Mouse (Mus musculus): ENCODE measurements around the gene Olfr71. TPM values are rescaled to one million over a fixed set of nuclear protein-coding genes. Genes with fewer than 3 reads are reported as not detected.

The Olfr71 gene
- total RNA-seq, 2 experiments from 2014 or later, result not detected

DNA sequence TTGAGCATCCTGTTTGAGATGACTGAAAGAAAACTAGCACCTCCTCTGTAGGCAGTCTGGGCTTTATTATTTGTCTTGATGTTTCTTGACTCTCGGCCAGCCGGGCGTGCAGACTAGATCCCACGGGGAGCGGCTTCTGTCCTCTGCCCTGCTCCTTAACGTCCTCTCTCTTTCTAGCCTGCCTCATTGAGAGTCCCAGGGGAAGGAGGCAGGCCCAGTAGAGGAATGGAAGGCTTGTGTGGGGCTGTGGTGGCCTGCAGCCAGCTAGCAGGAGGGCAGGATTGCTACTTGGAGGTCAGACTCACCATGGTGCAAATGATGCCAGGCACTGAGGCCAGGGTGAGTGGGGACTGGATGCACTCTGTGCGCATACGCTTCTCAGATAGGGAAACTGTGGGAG is 6.2 kb downstream of the Olfr71 start:
- no peak overlapping the region for H3K4me3 ChIP-seq
- TF ChIP-seq CTCF (IDR thresholded peaks at IDR 0.05), result no peak
- DNase-seq, result no peak
- intact Hi-C loops (cut with DNase I), result no loop called here
- H3K27ac ChIP-seq, result no peak overlapping the region

DNA sequence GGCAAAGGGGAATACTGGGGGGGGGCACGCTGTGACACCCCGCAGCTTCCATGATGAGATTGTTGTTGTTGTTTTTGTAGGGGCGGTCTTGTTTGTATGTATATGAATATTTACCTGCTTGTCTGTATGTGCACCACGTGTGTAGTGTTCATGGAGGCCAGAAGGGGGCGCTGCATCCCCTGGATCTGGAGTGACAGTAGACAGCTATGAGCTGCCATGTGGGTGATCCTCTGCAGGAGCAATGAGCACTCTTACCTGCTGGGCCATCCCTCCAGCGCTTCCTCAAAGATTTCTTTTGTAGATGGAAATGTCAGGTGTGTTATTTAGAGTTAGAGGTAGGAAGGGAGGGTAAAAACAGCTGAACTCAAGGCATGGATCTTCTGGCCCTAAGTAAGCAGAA is 6.6 kb downstream of the Olfr71 start:
- Histone ChIP-seq H3K4me3 (no peak overlapping the region), H3K27ac (no peak overlapping the region)
- no peak for DNase-seq
- peak; percentile 10; the same call in 1 of the 2 replicates for TF ChIP-seq CTCF (IDR thresholded peaks at IDR 0.05)
- intact Hi-C loops (cut with DNase I), result no loop called here

DNA sequence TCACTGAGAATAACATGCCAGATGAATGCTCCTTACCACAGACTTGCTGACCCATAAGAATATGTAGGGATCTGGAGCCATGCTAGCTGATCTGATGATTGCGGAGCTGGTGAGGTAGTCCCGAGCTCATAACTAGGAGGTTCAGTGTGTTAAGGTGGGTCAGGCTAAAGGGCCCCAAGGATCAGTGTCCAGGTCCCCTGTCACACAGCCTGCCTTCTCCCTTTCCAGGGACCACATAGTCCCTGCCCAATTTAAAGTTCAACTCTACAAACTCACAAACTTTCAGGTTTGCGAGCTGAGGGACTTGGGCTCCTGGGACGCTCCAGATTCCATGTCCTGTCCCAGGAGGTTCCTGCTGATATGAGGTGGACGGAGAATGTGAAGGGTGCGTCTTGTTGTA is 9.3 kb downstream of the Olfr71 start, which contains the start of gene Olfr70:
Gene Olfr70, minus strand, starts transcription at position 101 of the 400 bp plus-strand sequence.
- no peak for TF ChIP-seq CTCF (IDR thresholded peaks at IDR 0.05)
- H3K4me3 ChIP-seq, result no peak within 1 kb of the TSS
- no peak within 1 kb of the TSS for H3K27ac ChIP-seq
- DNase-seq, result no peak
- intact Hi-C loops (cut with DNase I), result no loop called here

DNA sequence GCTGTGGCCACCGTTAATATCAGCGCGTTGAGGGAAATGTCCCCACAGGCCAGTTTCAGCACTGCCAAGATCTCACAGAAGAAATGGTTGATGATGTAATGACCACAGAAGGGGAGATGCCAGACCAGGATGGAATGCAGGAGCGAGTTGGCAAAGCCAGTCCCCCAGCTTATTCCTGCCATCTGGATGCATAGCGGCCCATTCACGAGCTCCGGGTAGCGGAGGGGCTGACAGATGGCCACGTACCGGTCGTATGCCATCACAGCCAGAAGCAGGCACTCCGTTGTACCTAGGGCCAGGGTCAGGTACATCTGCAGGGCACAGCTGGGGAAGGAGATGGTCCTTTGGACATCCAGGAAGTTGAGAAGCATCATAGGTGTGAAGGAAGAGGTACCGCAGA is 13.5 kb downstream of the Olfr71 start:
- no peak for DNase-seq
- TF ChIP-seq CTCF (IDR thresholded peaks at IDR 0.05), result no peak
- intact Hi-C loops (cut with DNase I), result no loop called here
- Histone ChIP-seq H3K27ac (no peak overlapping the region), H3K4me3 (no peak overlapping the region)

DNA sequence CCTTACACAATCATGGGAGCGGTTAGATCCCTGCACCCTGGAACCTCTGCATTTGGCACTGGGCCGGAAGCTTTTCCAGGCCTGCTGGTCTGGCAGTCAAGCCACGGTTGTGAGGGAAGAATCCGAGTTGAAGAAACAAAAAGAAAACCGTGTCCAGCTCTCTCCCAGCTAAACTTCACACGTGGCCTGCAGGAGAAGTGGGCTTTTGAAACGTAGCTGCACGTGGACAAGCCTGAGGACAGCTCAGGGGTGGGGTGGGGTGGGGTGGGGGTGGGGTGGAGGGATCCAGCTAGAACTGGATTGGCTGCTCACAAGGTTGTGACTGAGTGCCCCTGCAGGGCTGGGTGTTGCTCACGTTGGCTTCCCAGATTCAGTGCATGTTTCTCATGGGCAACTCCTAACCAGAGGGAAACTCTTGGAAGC is 14.8 kb downstream of the Olfr71 start:
- no peak for TF ChIP-seq CTCF (IDR thresholded peaks at IDR 0.05)
- no peak overlapping the region for H3K4me3 ChIP-seq
- peak; percentile 76 for DNase-seq
- peak overlapping the region; percentile 46 for H3K27ac ChIP-seq
- intact Hi-C loops (cut with DNase I), result no loop called here

DNA sequence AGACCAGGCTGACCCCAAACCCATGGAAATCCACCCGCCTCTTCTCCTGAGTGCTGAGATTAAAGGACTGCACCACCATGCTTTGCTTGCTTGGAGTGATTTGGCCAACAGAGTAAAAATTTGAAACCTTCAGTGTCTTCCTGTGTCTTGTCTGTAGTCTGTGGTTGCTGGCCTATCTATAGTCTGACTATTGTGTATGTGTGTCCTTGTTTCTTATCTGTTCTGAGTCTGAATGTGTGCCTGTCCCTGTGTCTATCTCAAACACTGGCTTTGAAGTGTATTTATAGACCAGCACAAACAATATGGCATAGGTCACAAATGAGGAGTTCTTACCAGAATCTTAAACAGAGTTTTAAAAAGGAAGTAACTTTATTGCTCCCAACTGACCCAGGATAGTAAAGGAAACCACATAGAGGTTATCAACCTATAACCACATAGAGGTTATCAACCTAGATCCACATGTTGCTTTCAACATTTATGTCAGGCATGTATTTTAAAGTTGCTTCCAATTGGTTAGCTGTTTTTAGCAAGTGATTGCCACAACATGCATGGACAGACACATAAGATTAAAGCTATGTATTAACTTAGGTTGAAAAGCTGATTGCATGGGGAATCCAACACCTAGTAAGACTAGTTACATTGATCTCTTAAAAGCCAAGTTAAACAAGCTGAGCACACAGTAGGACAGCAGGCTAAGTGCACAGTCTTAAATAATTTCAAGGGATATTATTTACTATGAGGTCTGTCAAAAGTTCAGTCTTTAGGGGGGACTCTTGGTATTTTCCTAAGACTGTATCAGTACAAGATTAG is 15.4 kb downstream of the Olfr71 start:
- intact Hi-C loops (cut with DNase I), result no loop called here
- H3K4me3 ChIP-seq, result no peak overlapping the region
- TF ChIP-seq CTCF (IDR thresholded peaks at IDR 0.05), result no peak
- DNase-seq, result no peak
- H3K27ac ChIP-seq, result peak overlapping the region; percentile 16; the same call in 1 of the 2 replicates

DNA sequence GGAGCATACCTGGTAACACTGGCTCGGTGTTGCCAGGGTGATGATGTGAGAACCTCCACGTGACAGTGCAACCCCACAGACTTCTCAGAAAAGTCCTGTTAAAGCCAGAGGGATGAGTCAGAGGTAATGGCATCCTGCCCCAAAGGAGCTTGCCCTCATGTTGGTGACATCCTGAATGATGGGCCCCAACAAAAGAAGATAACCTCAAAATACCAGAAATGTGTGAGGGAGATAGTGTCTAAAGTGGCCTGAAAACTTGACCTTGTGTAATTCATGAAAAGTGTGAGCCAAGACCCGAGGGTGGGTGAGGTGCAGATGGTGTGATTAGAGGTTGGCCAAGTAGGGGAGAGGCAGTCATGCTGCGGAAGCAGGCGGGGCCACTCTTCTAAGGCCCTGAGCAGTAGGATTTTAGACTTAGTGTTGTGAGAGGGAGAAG is 16.2 kb downstream of the Olfr71 start:
- peak; percentile 45 for DNase-seq
- H3K4me3 ChIP-seq, result no peak overlapping the region
- intact Hi-C loops (cut with DNase I), result no loop called here
- TF ChIP-seq CTCF (IDR thresholded peaks at IDR 0.05), result no peak
- 0 out of 2 replicates have a peak overlapping the region, but pooled peaks have one; percentile 6 for H3K27ac ChIP-seq

DNA sequence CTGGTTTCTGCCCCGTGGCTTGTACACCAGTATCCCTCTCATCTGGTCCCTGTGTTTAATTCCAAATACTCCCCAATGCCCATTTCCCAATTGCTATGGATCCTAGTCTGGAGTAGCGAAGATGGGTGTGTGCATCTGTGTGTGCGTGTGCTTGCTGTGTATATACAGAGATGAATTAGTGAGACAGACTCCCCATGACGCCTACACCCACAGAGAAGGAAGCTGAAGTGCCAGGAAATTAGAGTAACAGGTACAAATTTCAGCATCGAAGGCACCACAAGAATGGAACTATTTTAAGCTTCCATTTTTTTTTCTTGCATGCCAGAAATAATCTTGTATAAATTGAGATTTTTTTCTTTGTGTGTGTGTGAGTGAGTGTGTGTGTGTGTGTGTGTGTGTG is 19.0 kb downstream of the Olfr71 start:
- intact Hi-C loops (cut with DNase I), result no loop called here
- TF ChIP-seq CTCF (IDR thresholded peaks at IDR 0.05), result no peak
- no peak overlapping the region for H3K27ac ChIP-seq
- no peak for DNase-seq
- no peak overlapping the region for H3K4me3 ChIP-seq

DNA sequence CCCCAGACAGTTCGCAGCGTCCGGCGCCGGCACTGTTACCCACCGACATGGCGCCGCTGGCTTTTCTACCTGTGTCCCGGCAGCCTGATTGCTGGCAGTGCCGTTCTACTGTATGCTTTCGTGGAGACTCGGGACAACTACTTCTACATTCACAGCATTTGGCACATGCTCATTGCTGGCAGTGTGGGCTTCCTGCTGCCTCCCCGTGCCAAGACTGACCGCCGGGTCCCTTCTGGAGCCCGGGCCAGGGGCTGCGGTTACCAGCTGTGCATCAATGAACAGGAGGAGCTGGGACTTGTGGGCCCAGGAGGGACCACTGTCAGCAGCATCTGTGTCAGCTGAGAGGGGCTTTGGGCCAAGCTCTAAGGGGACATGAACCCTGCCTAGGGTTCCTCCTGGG is 20.0 kb downstream of the Olfr71 start:
- DNase-seq, result no peak
- no peak overlapping the region for H3K4me3 ChIP-seq
- no peak overlapping the region for H3K27ac ChIP-seq
- intact Hi-C loops (cut with DNase I), result no loop called here
- no peak for TF ChIP-seq CTCF (IDR thresholded peaks at IDR 0.05)

DNA sequence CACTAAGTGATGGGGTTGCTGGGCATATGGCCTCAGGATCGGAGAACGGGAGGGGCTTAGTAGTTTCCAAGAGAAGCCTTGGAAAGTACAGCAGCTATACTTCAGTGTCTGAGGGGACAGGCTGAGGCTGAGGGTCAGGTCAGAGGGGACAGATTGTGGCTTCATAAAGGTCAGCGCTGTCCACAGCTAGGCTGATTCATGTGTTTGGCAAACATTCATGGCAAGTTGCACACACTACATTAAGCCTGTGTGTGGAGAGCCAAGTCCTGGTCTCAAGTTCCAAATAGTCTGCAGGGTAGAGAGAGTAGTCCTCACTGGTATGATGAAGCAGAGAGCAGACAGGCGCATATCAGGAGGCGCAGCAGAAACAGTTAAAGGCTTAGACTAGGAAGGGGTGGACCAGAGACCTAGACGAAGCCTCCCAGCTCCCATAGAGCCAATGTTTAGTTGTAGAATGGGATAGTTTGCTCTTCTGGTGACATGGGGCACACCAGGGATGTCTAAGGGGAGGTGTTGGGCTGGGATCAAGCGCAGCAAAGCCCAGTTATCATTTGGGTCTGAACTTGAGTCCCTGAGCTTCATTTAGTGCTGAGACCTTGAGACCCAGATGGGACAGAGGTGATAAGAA is 30.5 kb downstream of the Olfr71 start:
- intact Hi-C loops (cut with DNase I), result no loop called here
- H3K4me3 ChIP-seq, result no peak overlapping the region
- peak; percentile 84 for DNase-seq
- H3K27ac ChIP-seq, result peak overlapping the region; percentile 75
- no peak for TF ChIP-seq CTCF (IDR thresholded peaks at IDR 0.05)

DNA sequence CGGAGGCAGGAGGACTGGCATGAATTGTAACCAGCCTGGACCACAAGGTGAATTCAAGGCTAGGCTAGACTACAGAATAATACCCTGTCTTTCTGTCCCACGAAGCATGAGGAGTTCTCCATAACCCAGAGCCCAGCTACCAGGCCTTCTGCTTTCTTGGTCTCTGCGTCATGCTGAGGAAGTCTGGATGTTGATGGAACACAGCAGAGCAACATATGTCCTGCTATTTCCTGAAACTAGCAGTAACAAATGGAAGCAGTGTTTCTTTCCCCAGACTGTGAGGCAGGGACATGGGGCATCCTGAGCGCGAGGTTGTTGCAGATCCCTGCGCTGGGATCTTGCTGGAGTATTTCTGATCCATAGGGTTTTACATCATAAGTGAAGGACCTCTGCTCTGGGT is 31.5 kb downstream of the Olfr71 start:
- TF ChIP-seq CTCF (IDR thresholded peaks at IDR 0.05), result no peak
- no peak overlapping the region for H3K4me3 ChIP-seq
- intact Hi-C loops (cut with DNase I), result no loop called here
- no peak for DNase-seq
- H3K27ac ChIP-seq, result peak overlapping the region; percentile 75; the same call in 1 of the 2 replicates

DNA sequence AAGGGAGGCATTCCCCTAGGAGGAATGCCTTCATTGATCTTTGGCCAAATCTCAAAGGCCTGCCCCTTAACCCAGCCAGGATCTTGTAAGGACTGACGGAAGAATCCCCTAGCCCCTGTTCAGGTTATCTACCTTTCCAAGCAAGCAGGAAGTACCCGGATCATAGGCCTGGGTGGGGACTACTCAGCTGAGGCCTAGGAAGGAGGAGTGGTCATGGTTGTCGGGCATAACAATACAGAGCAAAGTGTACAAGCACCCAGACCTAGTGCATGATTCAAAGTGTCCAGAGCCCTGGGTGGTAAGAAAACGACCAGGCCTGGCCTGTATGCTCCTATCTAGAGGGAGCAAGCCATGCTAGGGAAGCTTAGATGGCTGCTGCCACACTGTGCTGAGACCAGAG is 34.4 kb downstream of the Olfr71 start:
- Histone ChIP-seq H3K27ac (no peak overlapping the region), H3K4me3 (no peak overlapping the region)
- TF ChIP-seq CTCF (IDR thresholded peaks at IDR 0.05), result no peak
- intact Hi-C loops (cut with DNase I), result no loop called here
- no peak for DNase-seq

DNA sequence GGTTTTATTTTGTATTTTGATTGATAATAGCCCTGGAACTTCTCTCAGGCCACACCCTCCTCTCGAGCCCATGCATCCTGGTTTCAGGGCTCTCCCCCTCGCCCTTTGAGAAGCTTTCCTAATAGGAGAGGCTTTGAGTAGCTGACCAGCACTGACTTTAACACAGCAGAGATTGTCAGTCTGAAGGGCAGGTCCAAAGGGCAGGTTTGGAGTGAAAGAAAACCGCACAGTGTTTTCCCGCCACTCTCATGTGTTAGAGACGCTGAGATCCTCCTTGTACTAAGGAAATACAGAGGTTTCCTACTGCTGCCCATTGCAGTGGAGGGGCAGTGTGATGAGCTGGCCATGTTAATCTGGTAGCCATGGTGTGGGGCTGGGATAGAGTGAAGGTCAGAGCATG is 35.1 kb downstream of the Olfr71 start:
- intact Hi-C loops (cut with DNase I), result no loop called here
- H3K27ac ChIP-seq, result no peak overlapping the region
- no peak for TF ChIP-seq CTCF (IDR thresholded peaks at IDR 0.05)

More for the DNA sequence above, 35.1 kb downstream of the Olfr71 start:
- H3K4me3 ChIP-seq, result no peak overlapping the region
- DNase-seq, result no peak

All from gastrocnemius, adult 2 months (tissue).